Mouse (Mus musculus) 3T3-L1 (cell line): ENCODE measurements around the gene Ncf2.

Experiments
- DNase-seq: peaks from one replicate; pipeline ENCODE4 v3.0.0-alpha.2; 2015; ENCODE audit warnings: low read depth, low spot score

The Ncf2 gene

GRCm38 (mm10) chr1:152831003-152831402 lies 31.0 kb downstream of the Ncf2 start:
- DNase-seq: no peak

DNA sequence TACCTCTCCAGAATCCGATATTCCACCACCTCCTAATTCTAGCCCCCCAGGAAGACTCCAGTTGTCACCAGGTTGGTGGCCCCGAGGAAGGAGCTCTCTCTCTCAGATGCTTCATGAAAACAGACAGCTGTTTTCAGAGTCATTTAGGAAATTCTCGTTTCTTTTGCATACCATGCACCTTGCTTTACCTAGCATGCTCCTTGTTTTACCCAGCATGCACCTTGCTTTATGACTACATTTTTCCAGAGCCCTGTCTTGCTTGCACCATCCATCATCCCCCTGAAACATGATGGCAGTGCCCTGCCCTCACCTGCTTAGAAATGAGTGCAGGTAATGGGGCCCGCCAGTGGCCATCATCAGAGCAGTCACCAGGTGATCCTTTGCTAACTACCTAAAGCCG lies 31.6 kb downstream of the Ncf2 start:
- no peak for DNase-seq

DNA sequence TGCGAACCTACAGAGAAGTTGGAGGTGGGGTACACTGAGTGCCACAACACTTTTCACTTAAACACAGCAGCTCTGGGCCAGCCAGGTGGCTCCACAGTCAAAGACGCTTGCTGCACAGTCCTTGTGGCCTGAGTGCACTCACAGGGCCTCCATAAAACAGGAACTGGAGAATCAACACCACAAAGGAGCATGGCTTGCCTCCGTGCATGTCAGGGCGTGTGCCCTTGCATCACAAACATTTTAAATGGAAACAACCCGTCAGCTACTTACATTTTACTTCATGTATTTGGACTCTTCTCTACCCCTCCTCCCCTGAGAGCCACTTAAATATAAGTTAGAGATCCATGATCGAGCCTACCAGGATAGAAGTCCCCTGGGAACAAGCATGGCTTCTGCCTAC lies 32.3 kb downstream of the Ncf2 start:
- DNase-seq: no peak

- no peak for DNase-seq
Measured at GRCm38 (mm10) chr1:152835061-152835460, 35.1 kb downstream of the Ncf2 start.

GRCm38 (mm10) chr1:152838026-152838702 lies 38.2 kb downstream of the Ncf2 start:
- no peak for DNase-seq

GRCm38 (mm10) chr1:152838841-152839240 lies 38.8 kb downstream of the Ncf2 start:
- DNase-seq: no peak

GRCm38 (mm10) chr1:152840343-152840742 lies 40.3 kb downstream of the Ncf2 start:
- DNase-seq: no peak

DNA sequence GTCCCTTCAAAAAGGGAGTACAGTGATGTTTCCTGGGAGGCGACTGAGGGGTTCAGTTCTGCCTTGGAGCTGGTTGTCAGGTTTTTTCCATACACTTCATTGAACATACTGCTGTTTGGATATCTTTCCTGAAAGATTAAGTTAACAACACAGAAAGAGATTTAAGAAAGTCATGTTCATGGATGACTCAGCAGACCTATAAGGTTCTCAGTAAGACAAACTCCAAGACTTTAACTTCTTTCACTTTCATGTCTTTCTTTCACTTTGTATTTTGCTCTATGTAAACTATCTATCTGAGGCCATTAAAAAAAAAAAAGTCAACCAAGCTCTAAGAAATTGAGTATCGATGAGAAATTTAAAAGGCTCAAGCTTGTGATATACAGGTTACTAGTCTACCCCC lies 41.1 kb downstream of the Ncf2 start:
- DNase-seq: no peak

DNA sequence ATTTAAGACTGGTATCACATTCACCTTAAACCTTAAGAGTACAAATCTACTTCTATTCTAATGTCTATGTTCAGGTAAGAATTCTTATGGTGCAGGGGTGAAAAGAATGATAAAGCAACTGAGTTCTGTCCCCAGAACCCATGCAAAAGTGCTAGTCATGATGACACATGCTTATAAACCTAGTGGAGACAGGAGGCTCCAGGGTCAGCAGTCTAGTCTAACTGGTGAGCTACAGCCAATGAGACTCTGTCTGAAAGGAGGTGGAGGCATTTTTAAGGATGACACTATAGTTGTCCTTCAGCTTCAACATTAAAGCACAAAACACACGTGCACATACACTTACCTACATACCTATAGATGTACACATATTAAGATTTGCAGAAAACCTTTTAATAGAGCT lies 44.6 kb downstream of the Ncf2 start:
- DNase-seq: no peak

- DNase-seq: no peak
Measured at GRCm38 (mm10) chr1:152845211-152845730, 45.3 kb downstream of the Ncf2 start.

DNA sequence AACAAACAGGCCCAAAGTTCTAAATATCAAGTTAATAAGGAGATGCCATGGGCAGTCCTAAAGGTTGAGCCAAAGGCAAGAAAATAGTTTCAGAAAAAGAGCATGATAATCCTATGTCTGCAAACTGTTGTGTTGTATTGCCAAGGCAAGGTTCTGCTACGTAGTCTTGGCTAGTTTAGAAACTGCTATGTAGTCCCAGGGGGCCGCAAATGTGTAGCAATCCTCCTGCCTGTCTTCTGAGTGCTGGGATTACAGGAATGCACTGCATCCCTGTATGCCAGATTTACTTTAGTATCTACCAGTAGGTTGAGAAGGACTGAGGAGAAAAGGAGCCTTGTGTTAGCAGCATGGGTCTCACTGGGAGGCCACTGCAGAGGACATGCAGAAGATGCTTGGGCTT lies 46.9 kb downstream of the Ncf2 start:
- no peak for DNase-seq

GRCm38 (mm10) chr1:152869901-152870300 lies 69.9 kb downstream of the Ncf2 start:
- no peak for DNase-seq

- no peak for DNase-seq
Measured at GRCm38 (mm10) chr1:152871031-152871430, 71.0 kb downstream of the Ncf2 start.
